Mouse (Mus musculus): ENCODE measurements around the gene Stoml1. TPM values are rescaled to one million over a fixed set of nuclear protein-coding genes. Genes with fewer than 3 reads are reported as not detected.

Gene Stoml1
- polyA plus RNA-seq (2015; fragmentation: Nextera tagmentation; extraction: Ambion mirVana): 86.0 and 107 TPM in 2 replicates

- Histone ChIP-seq H3K9ac (peak within 1 kb of the TSS; percentile 93), H3K4me3 (peak within 1 kb of the TSS; percentile 88), H3K4me2 (peak within 1 kb of the TSS; percentile 85), H3K27me3 (no peaks in the 10 kb centered on the region), H3K4me1 (replicated peaks) (peaks cover 38% of the 10 kb centered on the region), H3K36me3 (peaks cover 27% of the 10 kb centered on the region), H3K27ac (replicated peaks) (peak within 1 kb of the TSS; percentile 78), H3K9me3 (no peaks in the 10 kb centered on the region)
- peak; percentile 98 for ATAC-seq (ENCODE audit: low read depth)
- 1% methylated on average over 31 of the region's 31 CpGs for WGBS
Observed at GRCm38 (mm10) chr9:58253033-58253804, at the start of gene Stoml1. TSS of gene Stoml1 (plus strand) at chr9:58253164.

- H3K36me3 ChIP-seq: no peaks in the 10 kb centered on the region
- H3K4me2 ChIP-seq: peak within 1 kb of the TSS; percentile 59
- H3K27me3 ChIP-seq: peaks cover 67% of the 10 kb centered on the region
- peak within 1 kb of the TSS; percentile 87 for H3K27ac ChIP-seq (replicated peaks)
- peak within 1 kb of the TSS; percentile 71 for H3K9ac ChIP-seq
- WGBS: under 1% methylated on average over 42 of the region's 42 CpGs
- peak within 1 kb of the TSS; percentile 37 for H3K4me3 ChIP-seq
- peak; percentile 68 for ATAC-seq (ENCODE audit: low read depth)
- H3K9me3 ChIP-seq: no peaks in the 10 kb centered on the region
- peaks cover 47% of the 10 kb centered on the region for H3K4me1 ChIP-seq (replicated peaks)
Observed at GRCm38 (mm10) chr9:58203516-58204447, 49.2 kb upstream of the Stoml1 start, which contains the start of the genes Islr and Islr2. TSS of gene Islr (minus strand) at chr9:58204306. TSS of gene Islr2 (minus strand) at chr9:58204319.

GRCm38 (mm10) chr9:58204448-58205000, 48.4 kb upstream of the Stoml1 start:
- peaks cover 40% of the 10 kb centered on the region for H3K4me1 ChIP-seq (replicated peaks)
- WGBS: 2% methylated on average over 18 of the region's 18 CpGs
- H3K4me3 ChIP-seq: peak overlapping the region; percentile 37
- H3K27me3 ChIP-seq: peaks cover 60% of the 10 kb centered on the region
- H3K4me2 ChIP-seq: peak overlapping the region; percentile 59
- H3K9me3 ChIP-seq: no peaks in the 10 kb centered on the region
- peak overlapping the region; percentile 71; the same call in 1 of the 2 replicates for H3K9ac ChIP-seq
- no peaks in the 10 kb centered on the region for H3K36me3 ChIP-seq
- peak; percentile 70 for ATAC-seq (ENCODE audit: low read depth)
- peak overlapping the region; percentile 87 for H3K27ac ChIP-seq (replicated peaks)

- peaks cover 37% of the 10 kb centered on the region for H3K4me1 ChIP-seq (replicated peaks)
- peaks cover 45% of the 10 kb centered on the region for H3K27me3 ChIP-seq
- no peak for ATAC-seq (ENCODE audit: low read depth)
- no peak overlapping the region for H3K4me3 ChIP-seq
- 70% methylated on average over 7 of the region's 7 CpGs for WGBS
- peak overlapping the region; percentile 59 for H3K4me2 ChIP-seq
- H3K27ac ChIP-seq (replicated peaks): no peak overlapping the region
- H3K36me3 ChIP-seq: no peaks in the 10 kb centered on the region
- H3K9ac ChIP-seq: no peak overlapping the region
- H3K9me3 ChIP-seq: no peaks in the 10 kb centered on the region
Observed at GRCm38 (mm10) chr9:58206013-58206412, 47.0 kb upstream of the Stoml1 start.

GRCm38 (mm10) chr9:58209462-58210303, 43.3 kb upstream of the Stoml1 start:
- Histone ChIP-seq H3K9me3 (no peaks in the 10 kb centered on the region), H3K27me3 (peaks cover 14% of the 10 kb centered on the region; the same call in 1 of the 2 replicates), H3K4me3 (no peak overlapping the region), H3K36me3 (no peaks in the 10 kb centered on the region), H3K9ac (no peak overlapping the region), H3K4me2 (no peak overlapping the region), H3K4me1 (replicated peaks) (peaks cover 19% of the 10 kb centered on the region), H3K27ac (replicated peaks) (no peak overlapping the region)
- WGBS: 62% methylated on average over 8 of the region's 8 CpGs
- ATAC-seq (ENCODE audit: low read depth): no peak

- no peaks in the 10 kb centered on the region for H3K36me3 ChIP-seq
- WGBS: 77% methylated on average over 2 of the region's 2 CpGs
- no peak overlapping the region for H3K27ac ChIP-seq (replicated peaks)
- no peak overlapping the region for H3K4me3 ChIP-seq
- H3K4me2 ChIP-seq: no peak overlapping the region
- peaks cover 17% of the 10 kb centered on the region for H3K4me1 ChIP-seq (replicated peaks)
- no peak overlapping the region for H3K9ac ChIP-seq
- H3K9me3 ChIP-seq: no peaks in the 10 kb centered on the region
- ATAC-seq (ENCODE audit: low read depth): no peak
- H3K27me3 ChIP-seq: 0 out of 2 replicates have a peak, but pooled peaks cover 8% of the 10 kb centered on the region
Observed at GRCm38 (mm10) chr9:58210304-58210627, 42.7 kb upstream of the Stoml1 start.

- WGBS: 76% methylated on average over 5 of the region's 5 CpGs
- Histone ChIP-seq H3K4me3 (no peak overlapping the region), H3K27ac (replicated peaks) (no peak overlapping the region; the same call in 1 of the 2 replicates), H3K27me3 (no peaks in the 10 kb centered on the region), H3K9me3 (no peaks in the 10 kb centered on the region), H3K4me1 (replicated peaks) (peaks cover 17% of the 10 kb centered on the region), H3K36me3 (no peaks in the 10 kb centered on the region), H3K4me2 (no peak overlapping the region), H3K9ac (no peak overlapping the region)
- no peak for ATAC-seq (ENCODE audit: low read depth)
Observed at GRCm38 (mm10) chr9:58213377-58213776, 39.6 kb upstream of the Stoml1 start.

GRCm38 (mm10) chr9:58213865-58214264, 39.1 kb upstream of the Stoml1 start:
- Histone ChIP-seq H3K9me3 (no peaks in the 10 kb centered on the region), H3K4me1 (replicated peaks) (peaks cover 17% of the 10 kb centered on the region), H3K4me2 (no peak overlapping the region), H3K9ac (peak overlapping the region; percentile 4; the same call in 1 of the 2 replicates), H3K36me3 (no peaks in the 10 kb centered on the region), H3K27me3 (no peaks in the 10 kb centered on the region), H3K27ac (replicated peaks) (no peak overlapping the region; the same call in 1 of the 2 replicates), H3K4me3 (no peak overlapping the region)
- 11% methylated on average over 5 of the region's 5 CpGs for WGBS
- peak; percentile 33; the same call in 1 of the 2 replicates for ATAC-seq (ENCODE audit: low read depth)

- H3K36me3 ChIP-seq: no peaks in the 10 kb centered on the region
- no peaks in the 10 kb centered on the region for H3K27me3 ChIP-seq
- peaks cover 17% of the 10 kb centered on the region for H3K4me1 ChIP-seq (replicated peaks)
- 52% methylated on average over 8 of the region's 8 CpGs for WGBS
- H3K9me3 ChIP-seq: no peaks in the 10 kb centered on the region
- no peak overlapping the region for H3K9ac ChIP-seq
- ATAC-seq (ENCODE audit: low read depth): no peak
- no peak overlapping the region; the same call in 1 of the 2 replicates for H3K27ac ChIP-seq (replicated peaks)
- no peak overlapping the region for H3K4me2 ChIP-seq
- no peak overlapping the region for H3K4me3 ChIP-seq
Observed at GRCm38 (mm10) chr9:58214519-58215180, 38.3 kb upstream of the Stoml1 start.

- Histone ChIP-seq H3K9ac (no peak overlapping the region), H3K36me3 (no peaks in the 10 kb centered on the region), H3K27ac (replicated peaks) (no peak overlapping the region), H3K9me3 (no peaks in the 10 kb centered on the region), H3K4me3 (no peak overlapping the region), H3K27me3 (no peaks in the 10 kb centered on the region), H3K4me1 (replicated peaks) (peaks cover 17% of the 10 kb centered on the region), H3K4me2 (no peak overlapping the region)
- 48% methylated on average over 6 of the region's 6 CpGs for WGBS
- ATAC-seq (ENCODE audit: low read depth): peak; percentile 56; the same call in 1 of the 2 replicates
Observed at GRCm38 (mm10) chr9:58216402-58216801, 36.6 kb upstream of the Stoml1 start.

- Histone ChIP-seq H3K9ac (no peak overlapping the region), H3K36me3 (no peaks in the 10 kb centered on the region), H3K4me3 (no peak overlapping the region), H3K4me1 (replicated peaks) (peaks cover 14% of the 10 kb centered on the region), H3K9me3 (no peaks in the 10 kb centered on the region), H3K27me3 (no peaks in the 10 kb centered on the region), H3K27ac (replicated peaks) (no peak overlapping the region), H3K4me2 (no peak overlapping the region)
- ATAC-seq (ENCODE audit: low read depth): no peak
- WGBS: 92% methylated on average over 3 of the region's 3 CpGs
Observed at GRCm38 (mm10) chr9:58218539-58218938, 34.4 kb upstream of the Stoml1 start.
